Mouse (Mus musculus) liver, embryonic 16.5 days (tissue): ENCODE results near the gene Actr1b. TPM values are rescaled to one million over a fixed set of nuclear protein-coding genes. Genes with fewer than 3 reads are reported as not detected.

ENCODE experiments used
- ATAC-seq: fragments of 200-750 bp; cut with Nextera tagmentation; 2 replicates; pipeline ENCODE4 v1.8.0; 2017; ENCODE audit warnings: low read depth, mild to moderate bottlenecking, moderate number of reproducible peaks, moderate library complexity
- H3K27ac ChIP-seq: fragments of 300-500 bp; sonication (generic); 2 replicates; pipeline ENCODE4 v1.5.1; 2014; ENCODE audit warnings: mild to moderate bottlenecking, low read length
- H3K27me3 ChIP-seq: fragments of 300-500 bp; sonication (generic); 2 replicates; pipeline ENCODE4 v1.6.1; 2014; ENCODE audit warnings: low read depth, low read length, mixed read lengths; ENCODE audit not compliant: control insufficient read depth, insufficient read depth
- H3K36me3 ChIP-seq: fragments of 300-500 bp; sonication (generic); 2 replicates; pipeline ENCODE4 v1.6.1; 2014; ENCODE audit warnings: mild to moderate bottlenecking; ENCODE audit not compliant: control insufficient read depth, insufficient read depth
- H3K4me1 ChIP-seq: fragments of 300-500 bp; sonication (generic); 2 replicates; pipeline ENCODE4 v1.6.1; 2014; ENCODE audit warnings: low read depth, low read length, mixed read lengths; ENCODE audit not compliant: control insufficient read depth
- H3K4me2 ChIP-seq: fragments of 300-500 bp; sonication (generic); 2 replicates; pipeline ENCODE4 v1.6.1; 2014; ENCODE audit warnings: low read depth, low read length, mixed read lengths
- H3K4me3 ChIP-seq: fragments of 300-500 bp; sonication (generic); 2 replicates; pipeline ENCODE4 v1.5.1; 2014; ENCODE audit warnings: low read depth, mild to moderate bottlenecking, low read length
- H3K9ac ChIP-seq: fragments of 300-500 bp; sonication (generic); 2 replicates; pipeline ENCODE4 v1.6.1; 2014; ENCODE audit warnings: low read depth, low read length
- H3K9me3 ChIP-seq: fragments of 300-500 bp; sonication (generic); replicated peaks from 2 replicates; pipeline ENCODE4 v1.6.1; 2016; ENCODE audit warnings: low read length; ENCODE audit not compliant: control insufficient read depth
- WGBS: fragments of 180-500 bp; shearing (Covaris S2); extraction: QIAGEN DNeasy Blood & Tissue Kit; methylation state at CpG from one replicate; pipeline ENCODE4 v1.1.7; 2014; ENCODE audit not compliant: insufficient replicate concordance; 5-methylcytosine and 5-hydroxymethylcytosine counted together
- polyA plus RNA-seq: library from polyadenylated mRNA; unstranded; fragments of >200 nt; fragmentation: Nextera tagmentation; extraction: Ambion mirVana; gene quantifications from 2 replicates; pipeline ENCODE4 v1.2.1, GENCODE M21; 2015

Gene Actr1b
- polyA plus RNA-seq, 1 experiment from 2014 or later, result 25.4 TPM

- Histone ChIP-seq H3K27ac (peak overlapping the region; percentile 69), H3K27me3 (no peaks in the 10 kb centered on the region), H3K9me3 (no peaks in the 10 kb centered on the region), H3K4me2 (peak overlapping the region; percentile 79), H3K36me3 (peaks cover 11% of the 10 kb centered on the region), H3K4me3 (peak overlapping the region; percentile 82), H3K9ac (peak overlapping the region; percentile 88), H3K4me1 (peaks cover 15% of the 10 kb centered on the region)
- WGBS, result under 1% methylated on average over 33 of the region's 33 CpGs
- ATAC-seq, result peak; percentile 45
Observed at GRCm38 (mm10) chr1:36709055-36709853, 5.0 kb downstream of the Actr1b start.

DNA sequence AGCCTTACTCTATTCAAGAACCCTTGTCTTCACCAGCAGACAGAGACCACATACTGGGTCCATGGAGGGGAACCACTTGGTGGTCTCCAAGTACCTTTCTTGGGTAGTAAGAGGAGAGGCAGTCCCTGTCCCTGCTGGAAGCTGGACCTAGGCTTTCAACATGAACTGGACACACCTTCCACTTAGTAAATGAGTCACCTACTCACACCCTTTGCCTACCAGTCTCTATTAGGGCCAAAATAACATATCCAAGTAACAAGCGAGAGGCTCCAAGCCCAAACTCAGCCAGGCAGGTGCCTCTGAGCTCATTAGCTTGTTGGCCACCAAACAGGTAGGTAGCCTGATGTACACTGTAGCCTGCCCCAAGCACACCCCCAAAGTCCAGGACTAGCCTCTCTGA is 5.6 kb downstream of the Actr1b start:
- H3K4me3 ChIP-seq, result peak overlapping the region; percentile 82

GRCm38 (mm10) chr1:36707797-36708196 is 6.4 kb downstream of the Actr1b start:
- Histone ChIP-seq H3K4me1 (peaks cover 15% of the 10 kb centered on the region), H3K36me3 (peaks cover 14% of the 10 kb centered on the region), H3K9ac (no peak overlapping the region), H3K4me2 (no peak overlapping the region), H3K4me3 (no peak overlapping the region), H3K27me3 (no peaks in the 10 kb centered on the region), H3K9me3 (no peaks in the 10 kb centered on the region), H3K27ac (no peak overlapping the region)
- no peak for ATAC-seq
- WGBS, result 73% methylated on average over 3 of the region's 3 CpGs

More for the DNA sequence above, 5.6 kb downstream of the Actr1b start:
- H3K4me2 ChIP-seq, result peak overlapping the region; percentile 79
- no peak for ATAC-seq
- H3K36me3 ChIP-seq, result peaks cover 14% of the 10 kb centered on the region
- H3K27me3 ChIP-seq, result no peaks in the 10 kb centered on the region
- 69% methylated on average over 1 of the region's 1 CpGs for WGBS
- no peaks in the 10 kb centered on the region for H3K9me3 ChIP-seq
- peak overlapping the region; percentile 88 for H3K9ac ChIP-seq
- H3K27ac ChIP-seq, result peak overlapping the region; percentile 69; the same call in 1 of the 2 replicates
- peaks cover 15% of the 10 kb centered on the region for H3K4me1 ChIP-seq

DNA sequence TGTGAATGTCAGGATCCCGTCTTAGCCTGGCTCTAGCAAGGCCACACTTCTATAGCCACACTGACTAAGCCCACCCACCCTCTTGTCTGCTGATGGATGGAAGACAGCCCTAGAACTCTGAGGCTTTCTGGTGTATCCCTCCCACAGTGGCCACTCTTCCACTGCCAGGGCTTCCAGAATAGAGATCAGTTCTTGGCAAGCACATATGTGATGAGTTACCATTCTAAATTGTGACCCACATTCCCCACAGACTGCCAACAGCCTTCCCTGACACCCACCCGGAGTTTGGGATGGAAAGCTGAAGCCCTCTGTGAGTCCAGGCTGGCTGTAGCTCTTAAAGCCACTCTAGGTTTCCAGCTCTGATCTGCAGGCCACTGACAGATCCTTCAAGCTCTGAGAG is 7.1 kb downstream of the Actr1b start:
- Histone ChIP-seq H3K9me3 (no peaks in the 10 kb centered on the region), H3K27ac (no peak overlapping the region), H3K4me1 (peaks cover 15% of the 10 kb centered on the region), H3K27me3 (no peaks in the 10 kb centered on the region), H3K4me2 (no peak overlapping the region), H3K9ac (no peak overlapping the region), H3K4me3 (no peak overlapping the region), H3K36me3 (peaks cover 16% of the 10 kb centered on the region)
- 61% methylated on average over 2 of the region's 2 CpGs for WGBS
- ATAC-seq, result no peak

- 65% methylated on average over 5 of the region's 5 CpGs for WGBS
- Histone ChIP-seq H3K36me3 (peaks cover 35% of the 10 kb centered on the region), H3K9ac (no peak overlapping the region), H3K27ac (no peak overlapping the region), H3K4me2 (no peak overlapping the region), H3K27me3 (no peaks in the 10 kb centered on the region), H3K4me3 (no peak overlapping the region), H3K9me3 (no peaks in the 10 kb centered on the region), H3K4me1 (peaks cover 10% of the 10 kb centered on the region)
- ATAC-seq, result no peak
Observed at GRCm38 (mm10) chr1:36697030-36697429, 17.2 kb downstream of the Actr1b start.

GRCm38 (mm10) chr1:36696411-36696810 is 17.8 kb downstream of the Actr1b start:
- Histone ChIP-seq H3K9ac (no peak overlapping the region), H3K4me2 (no peak overlapping the region), H3K4me3 (no peak overlapping the region), H3K9me3 (no peaks in the 10 kb centered on the region), H3K27ac (no peak overlapping the region), H3K4me1 (peaks cover 10% of the 10 kb centered on the region), H3K27me3 (no peaks in the 10 kb centered on the region), H3K36me3 (peaks cover 31% of the 10 kb centered on the region)
- 70% methylated on average over 6 of the region's 6 CpGs for WGBS
- no peak for ATAC-seq

DNA sequence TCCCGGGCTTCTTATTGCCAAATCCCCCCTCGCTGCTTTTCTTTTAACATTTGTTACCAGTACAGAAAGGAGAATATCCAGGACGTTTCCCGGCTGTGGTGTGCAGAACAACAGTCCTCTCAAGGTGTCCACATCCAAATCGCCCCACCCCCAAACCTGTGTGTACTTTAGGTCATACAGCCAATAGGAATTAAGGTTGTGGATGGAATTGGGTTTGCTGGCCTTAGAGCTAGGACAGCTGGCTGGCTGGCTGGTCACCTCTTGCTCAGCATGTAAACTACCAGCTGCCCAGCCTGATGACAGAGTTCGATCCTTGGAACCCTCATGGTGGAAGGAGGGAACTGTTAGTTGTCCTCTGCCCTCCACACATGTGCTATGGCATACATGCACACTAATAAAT is 19.4 kb downstream of the Actr1b start:
- Histone ChIP-seq H3K27me3 (no peaks in the 10 kb centered on the region), H3K4me1 (peaks cover 16% of the 10 kb centered on the region), H3K9ac (no peak overlapping the region), H3K9me3 (no peaks in the 10 kb centered on the region), H3K4me3 (no peak overlapping the region), H3K27ac (no peak overlapping the region), H3K4me2 (no peak overlapping the region), H3K36me3 (peaks cover 20% of the 10 kb centered on the region)
- WGBS, result 72% methylated on average over 6 of the region's 6 CpGs
- no peak for ATAC-seq

DNA sequence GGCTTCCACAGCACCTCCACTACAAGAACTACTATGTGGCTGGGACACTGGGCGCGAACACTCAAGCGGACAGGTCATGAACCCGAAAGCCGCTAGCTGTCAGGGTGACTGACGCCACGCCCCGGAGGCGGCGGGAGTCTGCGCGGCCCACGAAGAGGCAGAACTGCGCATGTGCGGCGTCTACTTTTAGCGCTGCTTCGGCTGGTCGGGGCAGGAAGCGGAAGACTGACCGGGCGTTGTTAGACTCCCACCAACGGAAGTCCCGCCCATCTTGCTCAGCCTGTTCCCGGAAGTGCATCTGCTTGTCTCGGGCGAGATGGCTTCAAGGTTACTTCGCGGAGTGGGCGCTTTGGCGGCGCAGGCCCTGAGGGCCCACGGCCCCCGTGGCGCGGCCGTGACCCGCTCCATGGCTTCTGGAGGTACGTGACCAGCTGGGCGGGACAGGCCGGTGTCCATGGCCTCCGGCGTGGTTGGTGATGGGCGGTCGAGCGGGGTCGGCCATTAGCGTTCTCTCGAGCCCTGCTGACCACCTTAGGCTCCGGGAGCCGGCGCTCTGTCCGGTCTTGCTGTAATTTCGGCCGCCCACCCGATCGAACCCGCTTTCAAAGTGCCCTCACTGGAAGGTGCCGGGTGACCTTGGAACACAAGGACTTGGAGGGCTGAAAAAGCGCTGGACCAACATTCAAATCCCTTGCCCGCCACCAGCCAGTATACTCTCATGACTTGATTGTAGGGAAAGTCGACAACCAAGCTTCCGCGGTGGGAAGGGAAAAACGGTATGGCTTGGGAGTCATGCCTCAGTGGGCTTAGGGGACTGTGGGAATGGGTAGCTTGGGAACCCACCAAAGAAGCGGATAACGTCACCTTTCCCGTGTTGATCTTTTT is 22.7 kb downstream of the Actr1b start, which contains the start of gene Cox5b:
TSS of gene Cox5b (plus strand) at position 179 of the 885 bp plus-strand sequence.
- H3K36me3 ChIP-seq, result peaks cover 16% of the 10 kb centered on the region
- H3K27ac ChIP-seq, result peak within 1 kb of the TSS; percentile 72
- H3K9me3 ChIP-seq, result no peaks in the 10 kb centered on the region
- no peaks in the 10 kb centered on the region for H3K27me3 ChIP-seq
- peaks cover 16% of the 10 kb centered on the region for H3K4me1 ChIP-seq
- H3K9ac ChIP-seq, result peak within 1 kb of the TSS; percentile 85
- ATAC-seq, result peak; percentile 97
- under 1% methylated on average over 66 of the region's 68 CpGs for WGBS
- H3K4me3 ChIP-seq, result peak within 1 kb of the TSS; percentile 84
- peak within 1 kb of the TSS; percentile 95 for H3K4me2 ChIP-seq
